Mouse (Mus musculus) forebrain, embryonic 14.5 days (tissue): ENCODE results near the gene Dusp18. TPM values are rescaled to one million over a fixed set of nuclear protein-coding genes. Genes with fewer than 3 reads are reported as not detected.
"Not testable (repeated sequence)": the region's sequence is repeated elsewhere in the genome, so short reads cannot be mapped to it uniquely, and the experiment has no call there.

Experiments used
- ATAC-seq: fragments of 200-750 bp; cut with Nextera tagmentation; 2 replicates; pipeline ENCODE4 v1.8.0; 2017; ENCODE audit warnings: mild to moderate bottlenecking, moderate library complexity
- DNase-seq: peaks from one replicate; pipeline ENCODE4 v3.0.0-alpha.2; 2015; ENCODE audit warnings: low spot score
- H3K27ac ChIP-seq: fragments of 300-500 bp; sonication (generic); 2 replicates; pipeline ENCODE4 v1.5.1; 2014; ENCODE audit warnings: low read depth, mild to moderate bottlenecking, control low read depth, low read length, moderate library complexity
- H3K27me3 ChIP-seq: fragments of 300-500 bp; sonication (generic); replicated peaks from 2 replicates; pipeline ENCODE4 v1.6.1; 2014; ENCODE audit warnings: low read length, control low read depth, mixed read lengths; ENCODE audit not compliant: control insufficient read depth, insufficient read depth
- H3K36me3 ChIP-seq: fragments of 300-500 bp; sonication (generic); 2 replicates; pipeline ENCODE4 v1.6.1; 2014; ENCODE audit warnings: low read length, control low read depth; ENCODE audit not compliant: control insufficient read depth, insufficient read depth
- H3K4me1 ChIP-seq: fragments of 300-500 bp; sonication (generic); 2 replicates; pipeline ENCODE4 v1.6.1; 2014; ENCODE audit warnings: antibody characterized with exemption, low read length, control low read depth; ENCODE audit not compliant: control insufficient read depth, insufficient read depth
- H3K4me2 ChIP-seq: fragments of 300-500 bp; sonication (generic); 2 replicates; pipeline ENCODE4 v1.6.1; 2014; ENCODE audit warnings: mild to moderate bottlenecking, control low read depth, low read length
- H3K4me3 ChIP-seq: fragments of 300-500 bp; sonication (generic); 2 replicates; pipeline ENCODE4 v1.5.1; 2014; ENCODE audit warnings: low read depth, low read length, control low read depth
- H3K9ac ChIP-seq: fragments of 300-500 bp; sonication (generic); 2 replicates; pipeline ENCODE4 v1.6.1; 2014; ENCODE audit warnings: mild to moderate bottlenecking, low read length, control low read depth, moderate library complexity
- H3K9me3 ChIP-seq: fragments of 300-500 bp; sonication (generic); replicated peaks from 2 replicates; pipeline ENCODE4 v1.6.1; 2016; ENCODE audit warnings: low read length, control low read depth, mixed read lengths; ENCODE audit not compliant: control insufficient read depth
- WGBS: fragments of 180-500 bp; shearing (Covaris S2); extraction: QIAGEN DNeasy Blood & Tissue Kit; methylation state at CpG from one replicate; pipeline ENCODE4 v1.1.7; 2014; 5-methylcytosine and 5-hydroxymethylcytosine counted together
- polyA plus RNA-seq: library from polyadenylated mRNA; unstranded; fragments of >200 nt; fragmentation: Nextera tagmentation; extraction: Ambion mirVana; gene quantifications from 2 replicates; pipeline ENCODE4 v1.2.1, GENCODE M21; 2014

The Dusp18 gene
- polyA plus RNA-seq, 1 experiment from 2014 or later = 29.3 TPM

DNA sequence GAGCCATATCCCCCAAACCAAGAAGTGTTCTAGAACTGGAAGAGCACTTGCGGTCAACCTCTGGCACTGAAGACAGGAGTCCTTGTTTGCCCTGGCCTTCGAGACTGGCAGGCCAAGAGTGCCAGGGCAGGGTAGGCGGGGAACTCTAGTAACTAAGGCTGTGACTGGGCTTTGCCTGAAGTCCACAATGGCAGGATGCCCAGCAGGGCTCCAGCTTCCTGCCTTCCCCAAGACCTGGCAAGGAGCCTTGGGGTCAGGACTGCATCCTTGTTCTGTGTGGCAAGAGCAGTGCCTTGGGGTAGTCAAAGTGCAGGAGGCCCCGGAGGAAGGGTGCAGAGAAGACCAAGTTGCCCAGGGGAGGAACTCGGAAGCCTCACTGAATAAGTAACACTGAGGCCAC is 8.0 kb downstream of the Dusp18 start:
- Histone ChIP-seq H3K4me1 (no peaks in the 10 kb centered on the region), H3K4me2 (no peak overlapping the region), H3K4me3 (no peak overlapping the region), H3K27me3 (no peaks in the 10 kb centered on the region), H3K9ac (no peak overlapping the region), H3K36me3 (peaks cover 15% of the 10 kb centered on the region; the same call in 1 of the 2 replicates), H3K27ac (no peak overlapping the region), H3K9me3 (no peaks in the 10 kb centered on the region)
- ATAC-seq (no peak), DNase-seq (no peak)
- 74% methylated on average over 5 of the region's 5 CpGs for WGBS

DNA sequence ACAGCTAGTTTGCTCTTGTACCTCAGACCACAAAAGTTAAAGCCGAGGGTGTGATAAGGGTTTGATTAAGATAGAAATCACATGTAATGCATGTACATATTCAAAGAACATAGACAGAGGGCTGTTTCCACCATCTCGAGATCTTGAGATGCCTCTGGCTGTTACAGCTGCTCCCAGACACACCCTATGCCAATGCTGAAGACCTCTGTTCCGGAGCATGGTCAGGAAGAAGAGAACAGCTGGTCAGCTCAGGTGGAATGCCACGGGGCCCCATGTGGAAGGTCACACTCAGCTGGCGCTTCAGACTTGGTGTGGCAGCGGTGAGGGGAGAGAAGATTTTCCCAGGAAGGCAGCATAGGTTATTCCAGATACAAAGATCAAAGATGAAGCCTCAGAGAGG is 9.6 kb downstream of the Dusp18 start:
- no peak for ATAC-seq
- 89% methylated on average over 6 of the region's 6 CpGs for WGBS

DNA sequence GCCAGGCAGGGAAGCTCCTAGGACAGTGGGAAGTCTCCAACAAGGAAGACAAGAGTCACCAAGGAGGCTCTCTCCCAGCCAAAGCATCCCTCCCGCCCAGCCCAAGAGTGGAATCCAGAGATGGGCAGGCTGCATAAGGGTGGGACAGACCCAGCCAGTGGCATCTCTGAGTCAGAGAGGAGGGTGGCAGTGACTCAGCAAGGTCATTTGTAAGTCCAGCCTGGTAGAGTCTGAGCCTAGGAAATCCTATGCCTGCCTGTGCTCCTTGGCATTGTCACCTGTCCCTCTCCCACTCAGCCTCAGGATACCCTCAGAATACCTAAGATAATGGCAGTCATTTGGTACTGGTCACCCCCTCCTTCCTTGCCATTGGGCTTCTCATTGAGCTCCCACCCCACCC is 10.4 kb downstream of the Dusp18 start:
- H3K4me3 ChIP-seq = no peak overlapping the region
- H3K4me2 ChIP-seq = no peak overlapping the region
- WGBS = 94% methylated on average over 1 of the region's 1 CpGs
- peaks cover 7% of the 10 kb centered on the region; the same call in 1 of the 2 replicates for H3K36me3 ChIP-seq
- H3K27ac ChIP-seq = no peak overlapping the region
- H3K9me3 ChIP-seq = no peaks in the 10 kb centered on the region
- H3K4me1 ChIP-seq = no peaks in the 10 kb centered on the region
- H3K9ac ChIP-seq = no peak overlapping the region
- ATAC-seq (no peak), DNase-seq (no peak)
- H3K27me3 ChIP-seq = no peaks in the 10 kb centered on the region

More for the DNA sequence above, 9.6 kb downstream of the Dusp18 start:
- Histone ChIP-seq H3K27me3 (no peaks in the 10 kb centered on the region), H3K4me2 (no peak overlapping the region), H3K36me3 (peaks cover 7% of the 10 kb centered on the region; the same call in 1 of the 2 replicates), H3K4me3 (no peak overlapping the region), H3K9ac (no peak overlapping the region), H3K27ac (no peak overlapping the region), H3K9me3 (no peaks in the 10 kb centered on the region), H3K4me1 (no peaks in the 10 kb centered on the region)
- DNase-seq = no peak

DNA sequence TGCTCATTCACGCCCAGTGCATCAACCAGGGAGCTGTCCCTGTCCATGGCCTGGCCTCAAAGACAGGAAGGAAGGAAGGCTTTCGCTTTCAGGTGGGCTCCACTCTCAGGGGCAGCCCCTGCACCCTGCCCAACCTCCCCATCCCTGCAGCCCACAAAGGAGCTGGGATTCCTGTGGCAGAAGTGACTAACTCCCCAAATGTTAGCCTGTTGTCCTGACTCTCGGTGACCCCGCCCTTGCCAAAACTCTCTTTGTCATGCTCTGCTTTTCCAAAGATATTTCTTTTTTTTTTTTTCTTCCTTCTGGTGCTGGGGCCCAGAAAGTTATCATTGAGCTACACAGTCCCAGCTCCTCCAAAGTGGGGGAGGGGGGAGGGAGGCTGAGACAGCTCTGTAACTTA is 14.2 kb downstream of the Dusp18 start:
- Histone ChIP-seq H3K27ac (no peak overlapping the region), H3K9ac (no peak overlapping the region), H3K9me3 (no peaks in the 10 kb centered on the region), H3K27me3 (no peaks in the 10 kb centered on the region), H3K4me1 (peaks cover 15% of the 10 kb centered on the region), H3K4me2 (no peak overlapping the region), H3K36me3 (0 out of 2 replicates have a peak, but pooled peaks cover 6% of the 10 kb centered on the region), H3K4me3 (no peak overlapping the region)
- ATAC-seq (no peak), DNase-seq (no peak)
- 91% methylated on average over 4 of the region's 4 CpGs for WGBS

DNA sequence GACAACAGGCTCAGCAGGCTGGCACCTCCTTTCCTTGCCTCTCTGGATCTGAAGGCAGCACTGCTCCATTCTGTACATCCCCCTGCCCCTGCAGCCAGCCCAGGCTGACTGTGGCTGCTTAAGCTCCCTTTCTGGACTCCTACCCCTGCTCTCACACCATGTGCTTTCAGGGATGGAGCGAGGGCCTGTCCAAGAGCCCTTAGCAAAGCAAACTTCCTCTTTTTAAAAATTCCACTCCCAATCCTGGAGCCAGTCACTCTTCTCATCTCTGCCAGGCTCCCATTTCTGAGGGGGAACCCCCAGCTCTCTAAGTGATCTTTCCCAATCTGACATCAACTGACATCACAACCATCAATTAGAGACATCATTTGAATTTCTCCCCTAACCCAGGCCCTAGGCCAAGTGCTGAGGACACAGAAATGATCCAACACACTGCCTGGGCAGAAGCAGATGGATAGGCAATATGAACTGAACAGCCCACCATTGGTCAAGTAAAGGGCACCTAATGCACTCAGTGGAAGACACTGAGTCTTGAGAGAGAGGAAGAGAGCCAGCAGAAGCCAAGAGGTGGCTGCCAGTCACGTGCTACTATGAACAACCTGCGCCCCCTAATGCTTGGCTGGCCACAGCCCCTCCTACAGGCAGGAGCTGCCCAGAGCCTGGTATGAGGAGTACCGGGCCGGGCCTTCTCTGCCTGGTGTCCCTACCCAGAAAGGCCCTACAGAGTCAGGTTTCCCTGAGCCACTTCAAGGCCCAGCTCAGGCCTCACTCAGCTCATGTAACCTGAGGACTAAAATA is 15.7 kb downstream of the Dusp18 start:
- no peak for ATAC-seq
- no peak for DNase-seq
- Histone ChIP-seq H3K27me3 (no peaks in the 10 kb centered on the region), H3K36me3 (0 out of 2 replicates have a peak, but pooled peaks cover 5% of the 10 kb centered on the region), H3K9ac (peak overlapping the region; percentile 41; the same call in 1 of the 2 replicates), H3K4me2 (peak overlapping the region; percentile 96), H3K27ac (no peak overlapping the region), H3K4me1 (peaks cover 15% of the 10 kb centered on the region), H3K9me3 (no peaks in the 10 kb centered on the region), H3K4me3 (no peak overlapping the region)
- 51% methylated on average over 5 of the region's 5 CpGs for WGBS

DNA sequence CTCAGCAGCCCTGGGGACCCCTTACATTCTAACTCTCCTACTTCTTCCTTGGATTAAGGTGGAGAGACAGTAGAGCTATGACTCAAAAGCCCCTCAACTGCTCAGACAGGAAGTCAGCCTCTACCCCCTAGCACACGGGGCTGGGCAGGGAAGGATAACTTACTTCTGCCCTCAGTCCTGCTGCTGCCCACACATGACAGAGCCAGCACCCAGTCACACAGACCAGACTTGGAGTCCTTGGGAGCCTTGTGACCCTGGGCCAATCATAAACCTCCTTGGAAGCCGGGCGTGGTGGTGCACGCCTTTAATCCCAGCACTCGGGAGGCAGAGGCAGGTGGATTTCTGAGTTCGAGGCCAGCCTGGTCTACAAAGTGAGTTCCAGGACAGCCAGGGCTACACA is 16.4 kb downstream of the Dusp18 start:
- not testable (repeated sequence) for H3K27me3 ChIP-seq, DNase-seq, H3K27ac ChIP-seq, H3K9ac ChIP-seq, H3K9me3 ChIP-seq, ATAC-seq, H3K36me3 ChIP-seq, H3K4me3 ChIP-seq
- 92% methylated on average over 6 of the region's 6 CpGs for WGBS
- Histone ChIP-seq H3K4me1 (peaks cover 15% of the 10 kb centered on the region), H3K4me2 (peak overlapping the region; percentile 96)

DNA sequence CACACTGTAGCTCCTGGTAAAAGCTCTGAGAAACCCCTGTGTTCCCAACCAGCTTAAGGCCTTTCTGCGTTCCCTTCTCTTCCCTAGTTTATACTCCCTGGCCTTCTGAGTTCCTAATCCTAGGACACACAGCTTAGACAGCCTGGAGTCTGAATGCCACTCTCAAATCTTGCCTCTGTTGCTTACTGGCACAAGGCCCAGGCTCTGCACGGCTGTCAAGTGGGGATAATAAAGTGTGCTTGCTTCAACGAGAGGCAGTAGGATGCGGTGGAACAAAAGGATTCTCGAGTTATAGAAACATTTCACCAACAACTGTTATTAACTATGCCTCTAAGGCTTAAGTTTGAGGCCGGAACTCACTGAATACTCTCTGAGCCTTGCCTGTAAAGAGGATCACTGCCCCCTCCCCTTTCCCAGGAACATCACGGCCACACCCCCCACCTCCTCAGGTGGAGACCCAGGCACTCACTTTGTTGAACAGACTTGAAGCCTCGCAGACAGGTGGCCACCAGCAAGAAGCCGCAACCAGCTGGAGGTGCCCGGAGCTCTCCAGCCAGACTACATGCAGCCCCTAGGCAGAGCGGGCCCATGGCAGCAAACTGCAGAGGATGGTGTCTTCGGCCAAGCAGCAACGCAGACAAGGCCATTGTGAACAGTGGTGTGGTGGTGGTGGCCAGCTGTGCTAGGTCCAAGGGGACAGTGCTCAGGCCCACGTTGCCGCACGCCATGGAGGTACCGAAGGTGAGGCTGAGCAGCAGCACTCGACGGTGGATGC is 17.2 kb downstream of the Dusp18 start:
- no peak for ATAC-seq
- Histone ChIP-seq H3K9me3 (no peaks in the 10 kb centered on the region), H3K27ac (no peak overlapping the region), H3K36me3 (0 out of 2 replicates have a peak, but pooled peaks cover under 1% of the 10 kb centered on the region), H3K4me2 (peak overlapping the region; percentile 96), H3K4me1 (peaks cover 15% of the 10 kb centered on the region), H3K4me3 (peak overlapping the region; percentile 59), H3K27me3 (no peaks in the 10 kb centered on the region), H3K9ac (peak overlapping the region; percentile 73)
- DNase-seq = peak; percentile 79
- 10% methylated on average over 19 of the region's 19 CpGs for WGBS

DNA sequence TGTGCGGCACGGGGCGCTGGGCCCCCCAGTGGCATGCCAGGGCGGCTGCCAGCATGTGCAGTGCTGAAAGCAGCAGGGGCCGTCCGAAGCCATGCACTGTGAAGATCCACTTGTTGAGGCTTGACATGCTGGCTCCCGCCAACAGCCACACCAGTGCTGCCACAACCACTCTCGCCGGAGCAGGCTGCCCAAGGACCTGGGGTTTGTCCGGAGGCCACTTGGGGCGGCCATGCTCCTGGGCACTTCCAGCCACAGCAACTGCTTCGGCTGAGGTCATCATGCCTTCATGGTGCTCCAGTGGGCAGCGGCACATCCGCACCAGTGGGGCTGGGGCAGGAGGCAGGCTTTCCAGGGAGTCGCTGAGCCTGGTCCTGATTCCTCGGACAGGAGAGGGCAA is 17.8 kb downstream of the Dusp18 start:
- Histone ChIP-seq H3K27ac (no peak overlapping the region), H3K9ac (peak overlapping the region; percentile 73), H3K4me2 (peak overlapping the region; percentile 96), H3K4me3 (peak overlapping the region; percentile 59), H3K27me3 (no peaks in the 10 kb centered on the region), H3K4me1 (peaks cover 15% of the 10 kb centered on the region), H3K9me3 (no peaks in the 10 kb centered on the region), H3K36me3 (no peaks in the 10 kb centered on the region)
- WGBS = 4% methylated on average over 16 of the region's 16 CpGs
- DNase-seq (peak; percentile 38), ATAC-seq (0 out of 2 replicates have a peak, but pooled peaks have one; percentile 11)
